Comparison of ENCODE assay signal across 9 mouse cellular contexts in the genomic region with DNA sequence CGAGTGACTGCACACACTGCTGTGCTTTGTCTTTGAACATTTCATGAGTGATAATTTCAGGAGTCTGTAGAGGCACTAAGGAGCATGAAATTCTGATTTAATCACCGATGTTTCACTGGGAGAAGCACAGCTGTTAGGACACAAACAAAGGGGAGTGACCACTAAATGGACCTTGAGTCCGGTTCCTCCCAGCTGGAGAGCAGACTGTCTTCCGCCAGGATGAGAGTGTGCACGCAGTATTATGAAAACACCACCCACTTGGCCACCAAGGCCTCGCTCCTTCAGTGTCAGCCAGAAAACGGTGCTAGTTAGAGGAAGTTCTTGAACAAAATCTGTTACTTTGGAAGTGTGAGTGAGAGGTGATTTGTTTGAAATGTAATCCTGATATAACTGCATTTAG.
DNase-seq lines count a peak whose midpoint lies in the region; ATAC-seq and TF ChIP-seq lines count a peak whose summit lies in the region.
"Had no signal": no experiment of that assay in that cellular context is flagged by ENCODE, and none has a peak within 500 bp of the region (broad histone marks: within the 10 kb centered on the region; RNA-seq: fewer than 3 reads in every experiment).

No protein-coding gene starts in this region.

- H3K4me1 ChIP-seq in neural tube, embryonic 11.5 days (ENCODE audit: control insufficient read depth, insufficient read depth, low read length), result no peaks in the 10 kb centered on the region; the same call in 1 of the 2 replicates
- no peaks in the 10 kb centered on the region for H3K4me1 ChIP-seq in intestine, postnatal 0 days (replicated peaks; ENCODE audit: control insufficient read depth, insufficient read depth, low read length)
- H3K4me1 ChIP-seq: heart, embryonic 15.5 days had no signal

- 0 out of 2 replicates have a peak, but pooled peaks have one; percentile 27 for ATAC-seq in neural tube, embryonic 11.5 days (ENCODE audit: insufficient read depth, low FRiP score, low TSS enrichment)
- no peak for ATAC-seq in intestine, postnatal 0 days
- no peak for ATAC-seq in inflammation-experienced regulatory T-cells, adult 6 months

- no peak overlapping the region for H3K4me2 ChIP-seq in neural tube, embryonic 11.5 days (ENCODE audit: low read depth)
- H3K4me2 ChIP-seq in intestine, postnatal 0 days (replicated peaks; ENCODE audit: low read depth), result no peak overlapping the region
- H3K4me2 ChIP-seq: heart, embryonic 15.5 days had no signal

- H3K36me3 ChIP-seq in neural tube, embryonic 11.5 days (ENCODE audit: control insufficient read depth, insufficient read depth, low read length), result no peaks in the 10 kb centered on the region
- H3K36me3 ChIP-seq in intestine, postnatal 0 days (ENCODE audit: control insufficient read depth, insufficient read depth), result peaks cover 3% of the 10 kb centered on the region; the same call in 1 of the 2 replicates
- H3K36me3 ChIP-seq: heart, embryonic 15.5 days had no signal

- no peaks in the 10 kb centered on the region for H3K9me3 ChIP-seq in neural tube, embryonic 11.5 days (ENCODE audit: control insufficient read depth, low read length)
- H3K9me3 ChIP-seq in intestine, postnatal 0 days (ENCODE audit: control insufficient read depth), result no peaks in the 10 kb centered on the region
- H3K9me3 ChIP-seq: heart, embryonic 15.5 days had no signal

- H3K4me3 ChIP-seq in neural tube, embryonic 11.5 days (ENCODE audit: low read depth, low read length), result no peak overlapping the region
- no peak overlapping the region for H3K4me3 ChIP-seq in intestine, postnatal 0 days (ENCODE audit: low read depth, low read length)
- H3K4me3 ChIP-seq: heart, embryonic 15.5 days had no signal

- no peak for TF ChIP-seq CTCF in intestine, postnatal 0 days (IDR thresholded peaks at IDR 0.05; ENCODE audit: low read depth)

- H3K27me3 ChIP-seq in neural tube, embryonic 11.5 days (ENCODE audit: control insufficient read depth, insufficient read depth, low read length), result no peaks in the 10 kb centered on the region
- H3K27me3 ChIP-seq in intestine, postnatal 0 days (replicated peaks; ENCODE audit: control insufficient read depth, insufficient read depth, low read length), result no peaks in the 10 kb centered on the region
- H3K27me3 ChIP-seq: heart, embryonic 15.5 days; megakaryocyte, embryonic 14.5 days had no signal

- H3K27ac ChIP-seq in neural tube, embryonic 11.5 days (ENCODE audit: low read depth, low read length), result no peak overlapping the region
- H3K27ac ChIP-seq in intestine, postnatal 0 days (ENCODE audit: low read depth, low read length), result no peak overlapping the region
- H3K27ac ChIP-seq: heart, embryonic 15.5 days had no signal

- intact Hi-C loops in gastrocnemius, postnatal 14 days (cut with DNase I; ENCODE audit: low total_unique reads), result no loop called here

- no peak overlapping the region for H3K9ac ChIP-seq in neural tube, embryonic 11.5 days (ENCODE audit: low read length)
- H3K9ac ChIP-seq in intestine, postnatal 0 days (ENCODE audit: low read depth, low read length), result no peak overlapping the region
- H3K9ac ChIP-seq: heart, embryonic 15.5 days had no signal

- DNase-seq in neural tube, embryonic 11.5 days (ENCODE audit: low spot score), result no peak
- DNase-seq in neural tube, embryonic 10.5 days (ENCODE audit: extremely low spot score, low spot score), result no peak
- DNase-seq in gastrocnemius, postnatal 14 days, result peak; percentile 63
- peak; percentile 70 to 77 for DNase-seq in kidney, adult 8-10 months
- peak; percentile 27 for DNase-seq in ovary, postnatal 14 days (ENCODE audit: low spot score)

- 49% methylated on average over 7 of the region's 7 CpGs for WGBS in neural tube, embryonic 11.5 days
- WGBS in intestine, postnatal 0 days, result 63% methylated on average over 7 of the region's 7 CpGs

Comparison
In these comparisons a context has a peak if more than half of its experiments do, and no peak if none do; other contexts are left out.
1. DNase-seq: peak in gastrocnemius, postnatal 14 days (single experiment), kidney, adult 8-10 months (2 of 2) and ovary, postnatal 14 days (single experiment); none in neural tube, embryonic 11.5 days (single experiment) and neural tube, embryonic 10.5 days (single experiment).